Comparison of ENCODE assay signal across 8 mouse cellular contexts in the genomic region with DNA sequence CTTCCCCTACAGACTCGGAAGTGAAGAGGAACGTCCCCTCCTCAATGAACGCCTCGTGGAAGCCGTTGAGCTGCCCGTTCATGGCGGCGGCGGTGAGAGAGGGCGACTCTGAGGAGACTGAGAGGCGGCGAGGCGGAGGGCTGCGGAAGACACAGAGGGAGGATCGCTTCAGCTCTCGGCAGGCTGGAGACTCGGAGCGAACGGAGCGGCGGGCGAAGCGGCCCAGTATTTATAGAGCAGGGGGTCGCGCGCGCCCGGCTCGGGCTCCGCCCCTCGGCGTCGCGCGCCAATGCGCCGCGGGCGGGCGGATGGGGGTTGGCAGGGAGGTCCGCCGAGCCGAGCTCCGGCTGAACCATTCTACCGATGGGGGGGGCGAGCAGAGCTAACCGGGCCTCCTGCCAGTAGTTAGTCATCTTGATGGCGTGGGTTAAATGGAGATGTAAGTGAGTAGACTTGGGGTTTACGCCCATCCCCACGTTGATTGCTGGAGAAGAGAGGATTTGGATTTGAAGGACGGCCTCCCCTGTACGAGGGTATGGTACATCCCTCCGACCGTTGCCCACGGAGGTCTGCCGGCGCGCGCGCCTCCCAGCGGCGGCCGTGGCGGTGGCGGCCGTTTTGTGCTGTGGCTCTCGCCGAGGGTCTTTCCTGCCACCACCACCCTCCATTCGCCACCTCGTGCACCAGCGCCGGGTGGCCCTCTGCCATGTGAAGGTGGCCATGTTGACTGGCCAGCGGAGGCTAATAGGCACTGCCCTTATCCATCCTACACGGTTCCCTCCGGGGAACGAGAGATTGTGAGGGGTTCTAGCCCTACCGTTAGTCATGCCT. TPM values are rescaled to one million over a fixed set of nuclear protein-coding genes. Genes with fewer than 3 reads are reported as not detected.
A peak's percentile ranks its signal among the peaks of the same experiment; 100 is the strongest.
DNase-seq lines count a peak whose midpoint lies in the region; ATAC-seq and TF ChIP-seq lines count a peak whose summit lies in the region.

Gene Mat2a (minus strand): TSS at position 204 of the 831 bp plus-strand sequence.

- peak; percentile 76 for DNase-seq in c-Kit-negative CD71-positive TER-119-positive erythroid progenitor cells, embryonic 14.5 days (ENCODE audit: low read depth, low spot score)
- peak; percentile 88 for DNase-seq in fibroblast of lung, adult 2 months (ENCODE audit: low read depth)
- peak; percentile 90 to 95 for DNase-seq in kidney, postnatal 25 days
- peak; percentile 72 to 74 (median 73) for DNase-seq in liver, embryonic 14.5 days (ENCODE audit: low read depth in 3 of 3, low spot score in 3 of 3)
- peak; percentile 95 for DNase-seq in neural tube, embryonic 11.5 days (ENCODE audit: low spot score)
- DNase-seq in stomach, postnatal 0 days (ENCODE audit: low spot score) = peak; percentile 94

- peak; percentile 66 for TF ChIP-seq CTCF in liver, embryonic 14.5 days (IDR thresholded peaks at IDR 0.05; ENCODE audit: low read depth)
- peak; percentile 87 for TF ChIP-seq CTCF in stomach, postnatal 0 days (IDR thresholded peaks at IDR 0.05; ENCODE audit: low read depth)

- H3K27ac ChIP-seq in heart, embryonic 14.5 days (replicated peaks in 1 of 2; ENCODE audit: control insufficient read depth in 1 of 2, insufficient read depth in 1 of 2, low read depth in 2 of 2, low read length in 2 of 2) = peak within 1 kb of the TSS; percentile 97 to 100
- peak within 1 kb of the TSS; percentile 94 for H3K27ac ChIP-seq in liver, embryonic 14.5 days
- H3K27ac ChIP-seq in neural tube, embryonic 11.5 days (ENCODE audit: low read depth, low read length) = peak within 1 kb of the TSS; percentile 95
- H3K27ac ChIP-seq in stomach, postnatal 0 days (replicated peaks) = peak within 1 kb of the TSS; percentile 100

- WGBS in heart, embryonic 14.5 days = under 1% methylated on average over 77 of the region's 77 CpGs
- under 1% methylated on average over 76 of the region's 77 CpGs for WGBS in liver, embryonic 14.5 days (ENCODE audit: insufficient replicate concordance)
- under 1% methylated on average over 73 of the region's 77 CpGs for WGBS in neural tube, embryonic 11.5 days
- under 1% methylated on average over 68 of the region's 77 CpGs for WGBS in stomach, postnatal 0 days

- H3K9ac ChIP-seq in heart, embryonic 14.5 days (ENCODE audit: low read length) = peak within 1 kb of the TSS; percentile 100
- peak within 1 kb of the TSS; percentile 99 for H3K9ac ChIP-seq in liver, embryonic 14.5 days (replicated peaks)
- H3K9ac ChIP-seq in neural tube, embryonic 11.5 days (ENCODE audit: low read length) = peak within 1 kb of the TSS; percentile 97
- peak within 1 kb of the TSS; percentile 100 for H3K9ac ChIP-seq in stomach, postnatal 0 days (ENCODE audit: low read length)

- H3K4me2 ChIP-seq in heart, embryonic 14.5 days (ENCODE audit: low read length) = peak within 1 kb of the TSS; percentile 93
- H3K4me2 ChIP-seq in liver, embryonic 14.5 days (ENCODE audit: low read depth) = peak within 1 kb of the TSS; percentile 82
- peak within 1 kb of the TSS; percentile 87 for H3K4me2 ChIP-seq in neural tube, embryonic 11.5 days (ENCODE audit: low read depth)
- peak within 1 kb of the TSS; percentile 81 for H3K4me2 ChIP-seq in stomach, postnatal 0 days (replicated peaks; ENCODE audit: low read depth)

- H3K4me3 ChIP-seq in heart, embryonic 14.5 days (ENCODE audit: control insufficient read depth in 1 of 2, insufficient read depth in 1 of 2, low read depth in 1 of 2, low read length in 2 of 2) = peak within 1 kb of the TSS; percentile 86 to 94
- peak within 1 kb of the TSS; percentile 95 to 97 for H3K4me3 ChIP-seq in liver, embryonic 14.5 days (ENCODE audit: insufficient read depth in 1 of 2, low read depth in 2 of 2, low read length in 2 of 2)
- H3K4me3 ChIP-seq in neural tube, embryonic 11.5 days (ENCODE audit: low read depth, low read length) = peak within 1 kb of the TSS; percentile 91
- H3K4me3 ChIP-seq in stomach, postnatal 0 days (ENCODE audit: low read depth, low read length) = peak within 1 kb of the TSS; percentile 98

- no peaks in the 10 kb centered on the region for H3K27me3 ChIP-seq in heart, embryonic 14.5 days (ENCODE audit: control insufficient read depth, insufficient read depth, low read length)
- no peaks in the 10 kb centered on the region for H3K27me3 ChIP-seq in liver, embryonic 14.5 days (ENCODE audit: control insufficient read depth, insufficient read depth, low read length)
- no peaks in the 10 kb centered on the region for H3K27me3 ChIP-seq in neural tube, embryonic 11.5 days (ENCODE audit: control insufficient read depth, insufficient read depth, low read length)
- H3K27me3 ChIP-seq in stomach, postnatal 0 days (ENCODE audit: control insufficient read depth, insufficient read depth, low read length) = no peaks in the 10 kb centered on the region

- peaks cover 4 to 23% of the 10 kb centered on the region in 2 experiments for H3K4me1 ChIP-seq in heart, embryonic 14.5 days (ENCODE audit: control insufficient read depth in 2 of 2, insufficient read depth in 2 of 2, low read length in 2 of 2)
- peaks cover 11 to 16% of the 10 kb centered on the region in 2 experiments for H3K4me1 ChIP-seq in liver, embryonic 14.5 days (replicated peaks; ENCODE audit: control insufficient read depth in 2 of 2, insufficient read depth in 2 of 2, low read length in 1 of 2)
- H3K4me1 ChIP-seq in neural tube, embryonic 11.5 days (ENCODE audit: control insufficient read depth, insufficient read depth, low read length) = peaks cover 14% of the 10 kb centered on the region
- H3K4me1 ChIP-seq in stomach, postnatal 0 days (replicated peaks; ENCODE audit: control insufficient read depth, insufficient read depth) = no peaks in the 10 kb centered on the region; the same call in 1 of the 2 replicates

- TF ChIP-seq EP300 in liver, embryonic 14.5 days (IDR thresholded peaks at IDR 0.05; ENCODE audit: low read depth) = 0 out of 2 replicates have a peak, but pooled peaks have one; percentile 58
- TF ChIP-seq EP300 in stomach, postnatal 0 days (optimal IDR thresholded peaks at IDR 0.05) = no peak

- peaks cover 38% of the 10 kb centered on the region for H3K36me3 ChIP-seq in heart, embryonic 14.5 days (ENCODE audit: control insufficient read depth, insufficient read depth, low read length)
- H3K36me3 ChIP-seq in liver, embryonic 14.5 days (replicated peaks; ENCODE audit: control insufficient read depth, insufficient read depth, low read depth) = peaks cover 35% of the 10 kb centered on the region
- H3K36me3 ChIP-seq in neural tube, embryonic 11.5 days (ENCODE audit: control insufficient read depth, insufficient read depth, low read length) = peaks cover 5% of the 10 kb centered on the region
- H3K36me3 ChIP-seq in stomach, postnatal 0 days (ENCODE audit: control insufficient read depth, insufficient read depth, low read length) = peaks cover 13% of the 10 kb centered on the region

- no peaks in the 10 kb centered on the region for H3K9me3 ChIP-seq in heart, embryonic 14.5 days (ENCODE audit: control insufficient read depth, low read length)
- H3K9me3 ChIP-seq in liver, embryonic 14.5 days (ENCODE audit: control insufficient read depth, low read length) = no peaks in the 10 kb centered on the region
- H3K9me3 ChIP-seq in neural tube, embryonic 11.5 days (ENCODE audit: control insufficient read depth, low read length) = no peaks in the 10 kb centered on the region
- H3K9me3 ChIP-seq in stomach, postnatal 0 days (ENCODE audit: control insufficient read depth, low read length) = no peaks in the 10 kb centered on the region

- peak; percentile 78 for ATAC-seq in CD4-positive, CD25-positive, alpha-beta regulatory T cell, adult 4 months
- peak; percentile 89 for ATAC-seq in heart, embryonic 14.5 days (ENCODE audit: insufficient number of reproducible peaks, insufficient read depth, low FRiP score, low read depth)
- peak; percentile 88 for ATAC-seq in liver, embryonic 14.5 days (ENCODE audit: insufficient read depth)
- ATAC-seq in neural tube, embryonic 11.5 days (ENCODE audit: insufficient read depth, low FRiP score, low TSS enrichment) = peak; percentile 87
- ATAC-seq in stomach, postnatal 0 days (ENCODE audit: low FRiP score, low TSS enrichment) = peak; percentile 90

RNA-seq across cellular contexts. Expression of gene Mat2a, which starts in this region (rescaled TPM):
- polyA plus RNA-seq in CD4-positive, CD25-positive, alpha-beta regulatory T cell, adult 4 months (2017; shearing (Covaris generic)) = 100 to 1,000 TPM; 222 to 239 TPM
- polyA plus RNA-seq in heart, embryonic 14.5 days (2014; fragmentation: Nextera tagmentation; extraction: Ambion mirVana) = 265 and 281 TPM in 2 replicates
- 59.9 and 99.9 TPM in 2 replicates for polyA plus RNA-seq in liver, embryonic 14.5 days (2012; rRNA removed)
- polyA plus RNA-seq in liver, embryonic 14.5 days (2014; fragmentation: Nextera tagmentation; extraction: Ambion mirVana) = 159 and 173 TPM in 2 replicates
- polyA plus RNA-seq in neural tube, embryonic 11.5 days (2014; fragmentation: Nextera tagmentation; extraction: Ambion mirVana) = 449 TPM in 2 replicates
- polyA plus RNA-seq in stomach, postnatal 0 days (2015; fragmentation: Nextera tagmentation; extraction: Ambion mirVana) = 143 and 146 TPM in 2 replicates

Comparison
In these comparisons a context has a peak if more than half of its experiments do, and no peak if none do; other contexts are left out.
1. Peak in every context shown above with its lines: DNase-seq, ATAC-seq, H3K4me3 ChIP-seq and H3K27ac ChIP-seq.